Mouse (Mus musculus) heart, adult 2 months (tissue): Measurements from ENCODE around the gene Papss2. TPM values are rescaled to one million over a fixed set of nuclear protein-coding genes. Genes with fewer than 3 reads are reported as not detected.

Source experiments
- DNase-seq, 2 experiments: peaks; one replicate each; pipeline ENCODE4 v3.0.0; 2021
- H3K27ac ChIP-seq: fragments of 200-600 bp; 2 replicates; pipeline ENCODE4 v1.8.1; 2022
- H3K27me3 ChIP-seq: fragments of 200-500 bp; 2 replicates; pipeline ENCODE4 v1.6.1; 2012; ENCODE audit warnings: mild to moderate bottlenecking, low read length, inconsistent platforms, mixed read lengths; ENCODE audit not compliant: control insufficient read depth, insufficient read depth
- H3K36me3 ChIP-seq: fragments of 200-500 bp; 2 replicates; pipeline ENCODE4 v1.6.1; 2012; ENCODE audit warnings: low read length, inconsistent platforms; ENCODE audit not compliant: control insufficient read depth, insufficient read depth
- H3K4me1 ChIP-seq: fragments of 200-500 bp; 2 replicates; pipeline ENCODE4 v1.6.1; 2011; ENCODE audit warnings: low read length; ENCODE audit not compliant: control insufficient read depth, insufficient read depth
- H3K4me3 ChIP-seq: fragments of 200-600 bp; 2 replicates; pipeline ENCODE4 v1.8.1; 2022
- H3K79me2 ChIP-seq: fragments of 200-500 bp; replicated peaks from 2 replicates; pipeline ENCODE4 v1.6.1; 2012; ENCODE audit warnings: mild to moderate bottlenecking, inconsistent platforms, low read length, moderate library complexity, mixed read lengths; ENCODE audit not compliant: control insufficient read depth, insufficient read depth
- H3K9ac ChIP-seq: fragments of 200-500 bp; 2 replicates; pipeline ENCODE4 v1.6.1; 2012; ENCODE audit warnings: low read depth, mild to moderate bottlenecking, control low read depth, inconsistent platforms, low read length, mixed read lengths
- CTCF ChIP-seq: fragments of 200-600 bp; IDR thresholded peaks from 2 replicates; pipeline ENCODE4 v1.8.1; 2022; ENCODE audit warnings: antibody characterized with exemption, mild to moderate bottlenecking, moderate library complexity
- EP300 ChIP-seq: fragments of 200-500 bp; IDR thresholded peaks from 2 replicates; pipeline ENCODE4 v1.6.1; 2011; ENCODE audit warnings: low read depth, low read length, control low read depth; ENCODE audit not compliant: insufficient read depth
- POLR2A ChIP-seq: fragments of 200-500 bp; IDR thresholded peaks from 2 replicates; pipeline ENCODE4 v1.6.1; 2011; ENCODE audit warnings: mild to moderate bottlenecking, low read depth, low read length, control low read depth; ENCODE audit not compliant: insufficient read depth
- WGBS: fragments of 180-500 bp; shearing (Covaris S2); methylation state at CpG from one replicate; pipeline ENCODE4 v1.1.7; 2018; 5-methylcytosine and 5-hydroxymethylcytosine counted together
- intact Hi-C: fragments of 180-260 bp; cut with DNase I; formaldehyde crosslinking; loops from one replicate; pipeline ENCODE4 v1.15.1; 2025
- polyA plus RNA-seq: library from polyadenylated mRNA; depleted of rRNA; stranded (reverse); fragments of >200 nt; gene quantifications from 2 replicates; pipeline ENCODE4 v1.2.3, GENCODE M21; 2012
- total RNA-seq, 2 experiments: library from RNA; stranded (reverse); gene quantifications; 2 replicates each; pipeline ENCODE4 v1.2.3; 2021

The Papss2 gene
- total and polyA plus RNA-seq, 3 experiments: 6.2 to 14.0 (median 12.2) TPM

DNA sequence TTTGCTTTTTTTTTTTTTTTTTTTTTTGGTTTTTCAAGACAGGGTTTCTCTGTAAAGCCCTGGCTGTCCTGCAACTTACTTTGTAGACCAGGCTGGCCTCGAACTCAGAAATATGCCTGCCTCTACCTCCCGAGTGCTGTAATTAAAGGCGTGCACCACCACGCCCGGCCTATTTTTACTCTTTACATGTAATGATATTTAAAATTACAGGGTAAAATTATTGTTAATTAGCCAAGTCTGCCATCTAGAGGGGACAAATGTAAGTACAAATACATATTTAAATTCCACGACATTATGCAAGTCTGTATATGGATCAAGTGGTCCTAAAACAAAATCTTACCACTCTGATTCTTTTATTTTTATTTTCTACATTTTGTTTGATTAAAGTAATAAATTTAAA is 94.1 kb downstream of the Papss2 start:
- Histone ChIP-seq H3K27me3 (no peaks in the 10 kb centered on the region), H3K36me3 (no peaks in the 10 kb centered on the region; the same call in 1 of the 2 replicates), H3K4me3 (no peak overlapping the region), H3K9ac (no peak overlapping the region), H3K79me2 (no peaks in the 10 kb centered on the region), H3K4me1 (no peaks in the 10 kb centered on the region; the same call in 1 of the 2 replicates), H3K27ac (no peak overlapping the region)
- no peak for TF ChIP-seq EP300
- TF ChIP-seq CTCF: peak; percentile 79
- DNase-seq: peak; percentile 15 to 40
- intact Hi-C loops: loop anchor here (1.0 to 5.0 kb wide), 3 partner anchors 95 to 717 kb away; no protein-coding TSS in a partner anchor
- 18% methylated on average over 6 of the region's 6 CpGs for WGBS

DNA sequence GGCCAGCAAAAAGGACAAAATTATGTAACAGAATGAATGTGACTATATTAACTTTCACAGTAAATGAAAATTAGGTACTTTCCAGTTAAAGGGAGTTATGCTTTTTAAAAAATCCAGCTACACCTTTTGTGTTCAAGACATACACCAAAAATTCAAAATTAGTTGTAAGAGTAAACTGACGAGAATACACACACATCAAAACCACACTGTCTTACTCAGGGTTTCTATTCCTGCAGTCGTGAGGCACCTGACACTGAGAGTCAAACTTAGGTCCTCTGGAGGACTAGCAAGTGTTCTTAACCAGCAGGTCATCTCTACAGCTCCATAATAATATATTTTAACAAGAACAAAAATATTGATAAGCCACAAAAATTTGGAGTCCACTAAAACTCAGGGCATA is 101.1 kb downstream of the Papss2 start:
- H3K4me3 ChIP-seq: no peak overlapping the region
- intact Hi-C loops: no loop called here
- H3K36me3 ChIP-seq: no peaks in the 10 kb centered on the region
- DNase-seq: no peak
- no peak overlapping the region for H3K9ac ChIP-seq
- H3K27ac ChIP-seq: no peak overlapping the region
- H3K27me3 ChIP-seq: no peaks in the 10 kb centered on the region
- WGBS: 88% methylated on average over 2 of the region's 2 CpGs
- no peaks in the 10 kb centered on the region for H3K79me2 ChIP-seq
- TF ChIP-seq EP300 (no peak), POLR2A (no peak), CTCF (no peak)
- H3K4me1 ChIP-seq: no peaks in the 10 kb centered on the region

DNA sequence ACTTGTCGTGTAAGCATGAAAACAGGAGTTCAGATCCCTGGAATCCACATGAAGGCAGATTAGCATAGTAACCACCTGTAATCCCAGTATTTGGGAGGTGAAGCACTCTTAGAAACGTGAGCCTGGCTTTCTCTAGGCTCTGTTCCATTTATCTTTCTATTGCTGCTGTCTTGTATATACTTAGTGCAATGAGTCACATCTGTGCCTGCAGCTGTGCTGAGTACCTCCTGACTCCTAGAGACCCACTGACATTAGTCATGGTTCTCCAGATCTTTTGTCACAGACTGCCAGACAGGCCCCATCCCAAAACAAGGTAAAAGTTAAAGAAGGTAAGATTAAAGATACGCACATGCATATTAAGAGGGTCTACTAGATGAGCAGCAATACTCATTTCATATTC is 106.6 kb downstream of the Papss2 start:
- Histone ChIP-seq H3K79me2 (peaks cover 2% of the 10 kb centered on the region), H3K27me3 (no peaks in the 10 kb centered on the region), H3K4me3 (no peak overlapping the region), H3K4me1 (no peaks in the 10 kb centered on the region; the same call in 1 of the 2 replicates), H3K27ac (no peak overlapping the region), H3K36me3 (peaks cover 5% of the 10 kb centered on the region; the same call in 1 of the 2 replicates), H3K9ac (no peak overlapping the region)
- no peak for DNase-seq
- TF ChIP-seq POLR2A (no peak), EP300 (no peak), CTCF (no peak)
- intact Hi-C loops: no loop called here
- WGBS: 83% methylated on average over 3 of the region's 3 CpGs

DNA sequence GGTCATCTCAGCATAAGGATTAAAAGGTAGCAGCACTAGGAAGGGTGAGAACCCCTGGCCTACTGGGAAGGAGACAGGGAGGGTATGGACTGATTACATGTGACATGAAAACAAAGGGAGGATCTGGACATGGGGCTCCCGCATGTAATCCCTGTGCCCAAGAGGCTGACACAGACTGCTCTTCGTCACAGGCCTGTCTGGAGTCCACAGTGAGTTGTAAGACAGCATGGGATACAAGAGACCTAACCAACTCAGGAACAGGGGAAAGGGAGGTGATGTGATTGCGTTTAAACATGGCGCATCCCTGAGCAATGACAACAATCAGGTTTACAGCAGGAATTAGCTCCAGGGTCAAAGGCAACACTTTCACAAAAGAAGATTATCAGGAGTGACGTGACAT is 113.4 kb downstream of the Papss2 start:
- peaks cover 4% of the 10 kb centered on the region for H3K4me1 ChIP-seq
- no peak overlapping the region for H3K27ac ChIP-seq
- H3K79me2 ChIP-seq: no peaks in the 10 kb centered on the region
- no peak overlapping the region for H3K4me3 ChIP-seq
- TF ChIP-seq EP300 (no peak), CTCF (no peak), POLR2A (no peak)
- H3K36me3 ChIP-seq: peaks cover 2% of the 10 kb centered on the region; the same call in 1 of the 2 replicates
- 84% methylated on average over 5 of the region's 5 CpGs for WGBS
- no peak overlapping the region for H3K9ac ChIP-seq
- DNase-seq: no peak
- H3K27me3 ChIP-seq: no peaks in the 10 kb centered on the region
- intact Hi-C loops: no loop called here

DNA sequence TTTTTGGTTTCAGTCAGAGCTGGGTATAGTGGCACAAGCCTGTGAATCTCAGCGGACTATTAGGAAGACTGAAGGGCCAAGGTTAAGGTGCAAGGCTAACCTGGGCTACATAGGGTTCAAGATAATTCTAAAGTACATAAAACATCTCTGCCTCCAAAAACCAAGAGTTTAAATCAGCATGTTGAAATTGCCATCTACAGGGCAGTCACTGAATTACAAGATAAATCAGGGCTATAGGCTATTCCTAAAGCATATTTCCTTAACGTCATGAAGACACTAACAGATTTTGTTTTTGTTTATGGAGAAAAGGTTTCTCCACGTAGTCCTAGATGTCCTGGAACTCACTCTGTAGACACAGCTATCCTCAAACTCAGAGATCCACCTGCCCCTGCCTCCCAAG is 114.7 kb downstream of the Papss2 start:
- H3K79me2 ChIP-seq: no peaks in the 10 kb centered on the region
- 49% methylated on average over 3 of the region's 3 CpGs for WGBS
- H3K27me3 ChIP-seq: no peaks in the 10 kb centered on the region
- H3K4me1 ChIP-seq: peaks cover 4% of the 10 kb centered on the region
- DNase-seq: no peak
- H3K4me3 ChIP-seq: no peak overlapping the region
- intact Hi-C loops: no loop called here
- H3K9ac ChIP-seq: no peak overlapping the region
- peaks cover 2% of the 10 kb centered on the region; the same call in 1 of the 2 replicates for H3K36me3 ChIP-seq
- TF ChIP-seq POLR2A: no peak
- TF ChIP-seq EP300: no peak
- TF ChIP-seq CTCF: peak; percentile 66
- no peak overlapping the region for H3K27ac ChIP-seq

DNA sequence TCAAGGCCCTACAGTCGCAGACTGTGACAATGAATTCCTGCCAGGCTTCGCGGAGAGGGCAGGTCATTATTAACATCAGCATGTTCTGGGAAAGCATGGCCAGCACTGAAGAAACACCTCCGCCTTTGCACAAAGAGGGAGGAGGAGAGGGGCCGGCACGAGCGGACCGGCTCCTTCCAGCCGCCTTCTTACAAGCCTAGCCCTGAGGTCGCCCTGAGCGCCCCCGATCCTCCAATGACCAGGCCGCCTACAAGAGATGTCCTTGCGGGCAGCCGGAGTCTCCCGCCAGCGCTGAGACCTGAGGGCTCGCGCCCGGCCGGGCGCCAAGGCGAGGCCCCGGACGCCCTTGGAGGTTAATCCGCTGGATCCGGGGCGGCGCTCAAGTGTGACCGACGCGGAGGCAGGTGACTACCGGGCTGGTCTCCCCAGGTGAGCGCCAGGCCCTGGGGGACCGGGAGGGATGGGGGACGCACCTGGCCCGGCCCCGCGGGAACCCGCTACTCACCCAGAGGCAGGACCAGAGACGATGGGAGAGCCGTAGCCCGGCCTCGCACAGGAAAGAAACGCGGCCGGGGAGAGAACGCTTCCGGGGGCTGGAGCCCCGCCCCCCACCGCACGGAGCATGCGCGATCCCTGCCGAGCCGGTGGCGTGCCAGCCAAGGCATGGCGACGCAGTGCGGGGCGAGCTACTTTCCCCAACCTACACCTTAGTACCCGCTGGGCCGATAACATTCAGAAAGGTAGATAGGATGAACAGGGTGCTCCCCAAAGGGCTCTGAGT is 116.4 kb downstream of the Papss2 start:
- Histone ChIP-seq H3K36me3 (no peaks in the 10 kb centered on the region; the same call in 1 of the 2 replicates), H3K4me3 (peak overlapping the region; percentile 95), H3K27ac (peak overlapping the region; percentile 93), H3K9ac (peak overlapping the region; percentile 88), H3K79me2 (no peaks in the 10 kb centered on the region), H3K4me1 (peaks cover 4% of the 10 kb centered on the region), H3K27me3 (no peaks in the 10 kb centered on the region)
- WGBS: 1% methylated on average over 62 of the region's 63 CpGs
- intact Hi-C loops: loop anchor here (2.0 kb wide), 1 partner anchor 243 kb away; no protein-coding TSS in a partner anchor
- TF ChIP-seq EP300 (0 out of 2 replicates have a peak, but pooled peaks have one; percentile 55), CTCF (no peak), POLR2A (peak; percentile 96)
- peak; percentile 93 to 95 for DNase-seq
